Mouse (Mus musculus) forebrain, embryonic 11.5 days (tissue): ENCODE data around the gene Lrba. TPM values are rescaled to one million over a fixed set of nuclear protein-coding genes. Genes with fewer than 3 reads are reported as not detected.

Experiments used
- ATAC-seq: fragments of 200-750 bp; cut with Nextera tagmentation; replicated peaks from 2 replicates; pipeline ENCODE4 v1.8.0; 2017; ENCODE audit warnings: moderate TSS enrichment; ENCODE audit not compliant: low FRiP score
- DNase-seq: peaks from one replicate; pipeline ENCODE4 v3.0.0-alpha.2; 2017; ENCODE audit warnings: low spot score
- H3K27ac ChIP-seq: fragments of 300-500 bp; sonication (generic); 2 replicates; pipeline ENCODE4 v1.5.1; 2014; ENCODE audit warnings: low read depth, low read length
- H3K27me3 ChIP-seq: fragments of 300-500 bp; sonication (generic); 2 replicates; pipeline ENCODE4 v1.6.1; 2014; ENCODE audit warnings: mild to moderate bottlenecking, low read length, mixed read lengths; ENCODE audit not compliant: control insufficient read depth, insufficient read depth
- H3K36me3 ChIP-seq: fragments of 300-500 bp; sonication (generic); 2 replicates; pipeline ENCODE4 v1.6.1; 2014; ENCODE audit warnings: mild to moderate bottlenecking, low read length, moderate library complexity, mixed read lengths; ENCODE audit not compliant: control insufficient read depth, insufficient read depth
- H3K4me1 ChIP-seq: fragments of 300-500 bp; sonication (generic); replicated peaks from 2 replicates; pipeline ENCODE4 v1.6.1; 2014; ENCODE audit warnings: low read length, mixed read lengths; ENCODE audit not compliant: control insufficient read depth, insufficient read depth
- H3K4me2 ChIP-seq: fragments of 300-500 bp; sonication (generic); 2 replicates; pipeline ENCODE4 v1.6.1; 2014; ENCODE audit warnings: low read depth, mild to moderate bottlenecking, low read length, moderate library complexity, mixed read lengths; ENCODE audit not compliant: severe bottlenecking
- H3K4me3 ChIP-seq: fragments of 300-500 bp; sonication (generic); 2 replicates; pipeline ENCODE4 v1.5.1; 2014; ENCODE audit warnings: low read depth, low read length
- H3K9ac ChIP-seq: fragments of 300-500 bp; sonication (generic); 2 replicates; pipeline ENCODE4 v1.6.1; 2014; ENCODE audit warnings: low read length
- H3K9me3 ChIP-seq: fragments of 300-500 bp; sonication (generic); 2 replicates; pipeline ENCODE4 v1.6.1; 2016; ENCODE audit warnings: low read length, mixed read lengths; ENCODE audit not compliant: control insufficient read depth
- WGBS: fragments of 180-500 bp; shearing (Covaris S2); extraction: QIAGEN DNeasy Blood & Tissue Kit; methylation state at CpG from one replicate; pipeline ENCODE4 v1.1.7; 2014; 5-methylcytosine and 5-hydroxymethylcytosine counted together
- polyA plus RNA-seq: library from polyadenylated mRNA; unstranded; fragments of >200 nt; fragmentation: Nextera tagmentation; extraction: Ambion mirVana; gene quantifications from 2 replicates; pipeline ENCODE4 v1.2.1, GENCODE M21; 2014

The Lrba gene
- polyA plus RNA-seq, 1 experiment from 2014 or later, result 4.3 TPM

DNA sequence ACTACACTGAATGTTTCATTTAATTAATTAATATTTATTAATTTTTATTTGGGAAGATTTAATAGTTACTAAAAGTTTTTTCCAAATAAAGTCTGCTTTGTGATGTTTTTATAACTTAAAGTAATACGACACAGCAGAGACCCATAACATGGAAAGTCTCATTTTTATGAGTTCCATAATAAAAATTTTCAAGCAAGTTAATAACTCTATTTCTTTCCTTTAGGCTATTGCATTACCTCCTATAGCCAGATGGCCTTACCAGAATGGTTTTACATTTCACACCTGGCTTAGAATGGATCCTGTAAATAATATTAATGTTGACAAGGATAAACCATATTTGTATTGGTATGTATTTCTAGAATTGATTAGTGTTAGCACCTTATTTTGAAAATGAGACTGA is 70.4 kb downstream of the Lrba start:
- no peak overlapping the region for H3K9ac ChIP-seq
- WGBS, result 84% methylated on average over 1 of the region's 1 CpGs
- no peak overlapping the region for H3K27ac ChIP-seq
- no peaks in the 10 kb centered on the region for H3K36me3 ChIP-seq
- H3K9me3 ChIP-seq, result no peaks in the 10 kb centered on the region
- no peak overlapping the region for H3K4me2 ChIP-seq
- no peaks in the 10 kb centered on the region for H3K4me1 ChIP-seq
- no peaks in the 10 kb centered on the region for H3K27me3 ChIP-seq
- DNase-seq, result no peak
- no peak for ATAC-seq
- H3K4me3 ChIP-seq, result no peak overlapping the region

DNA sequence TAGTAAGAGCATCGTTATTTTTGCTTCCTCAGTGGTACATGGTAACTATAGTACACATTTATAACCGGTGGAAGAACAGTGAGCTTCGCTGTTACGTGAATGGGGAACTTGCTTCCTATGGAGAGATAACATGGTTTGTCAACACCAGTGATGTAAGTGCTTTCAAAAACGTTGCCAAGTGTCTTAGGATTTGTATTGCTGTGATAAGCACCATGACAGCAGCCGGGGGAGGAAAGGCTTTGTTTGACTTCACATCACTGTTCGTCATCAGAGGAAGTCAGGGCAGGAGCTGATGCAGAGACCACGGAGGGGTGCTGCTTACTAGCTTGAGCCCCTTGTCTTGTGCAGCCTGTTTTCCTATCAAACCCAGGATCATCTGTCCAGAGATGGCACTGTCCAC is 71.7 kb downstream of the Lrba start:
- Histone ChIP-seq H3K9me3 (no peaks in the 10 kb centered on the region), H3K4me3 (no peak overlapping the region), H3K27ac (no peak overlapping the region), H3K4me2 (no peak overlapping the region), H3K9ac (no peak overlapping the region), H3K4me1 (no peaks in the 10 kb centered on the region), H3K27me3 (no peaks in the 10 kb centered on the region), H3K36me3 (no peaks in the 10 kb centered on the region)
- ATAC-seq, result no peak
- 72% methylated on average over 8 of the region's 8 CpGs for WGBS
- no peak for DNase-seq

DNA sequence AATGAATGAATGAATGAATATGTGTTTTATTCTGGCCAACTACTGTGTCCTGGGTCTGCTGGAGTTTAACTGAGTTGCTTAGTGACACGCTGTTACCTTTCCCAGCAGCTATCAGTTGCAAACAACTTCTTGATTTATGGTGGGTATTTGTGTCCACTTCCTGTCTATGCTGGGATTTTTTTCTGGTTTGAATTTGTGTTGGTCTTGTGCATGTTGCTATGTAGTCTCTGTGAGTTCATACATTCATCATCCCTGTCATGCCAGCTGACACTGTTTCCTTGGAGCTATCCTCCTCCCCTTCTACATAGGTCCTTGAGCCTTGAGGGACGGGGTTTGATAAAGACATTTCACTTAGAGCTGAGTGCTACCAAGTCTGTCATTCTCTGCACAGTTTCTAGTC is 84.4 kb downstream of the Lrba start:
- no peak overlapping the region for H3K4me3 ChIP-seq
- H3K4me1 ChIP-seq, result no peaks in the 10 kb centered on the region
- no peak for ATAC-seq
- H3K36me3 ChIP-seq, result no peaks in the 10 kb centered on the region
- no peak overlapping the region for H3K27ac ChIP-seq
- WGBS, result 91% methylated on average over 2 of the region's 2 CpGs
- no peak overlapping the region for H3K4me2 ChIP-seq
- no peak overlapping the region for H3K9ac ChIP-seq
- H3K9me3 ChIP-seq, result no peaks in the 10 kb centered on the region
- DNase-seq, result no peak
- H3K27me3 ChIP-seq, result no peaks in the 10 kb centered on the region

DNA sequence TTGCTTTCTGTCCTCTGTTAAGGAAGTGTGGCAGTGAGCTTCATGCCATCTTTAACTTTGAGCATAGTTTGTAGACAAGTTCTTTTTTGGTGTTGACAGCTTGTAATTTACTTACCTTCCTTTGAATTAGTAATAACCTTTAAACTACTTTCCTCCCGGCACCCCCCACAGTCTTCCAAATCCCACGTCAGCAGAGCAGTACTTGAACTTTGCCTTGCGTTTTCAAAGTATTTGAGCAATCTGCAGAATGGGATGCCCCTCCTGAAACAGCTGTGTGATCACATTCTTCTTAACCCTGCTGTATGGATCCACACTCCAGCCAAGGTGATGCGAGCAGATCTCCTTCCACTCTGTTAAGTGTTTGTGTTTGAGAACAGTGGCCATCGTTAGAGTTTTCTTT is 85.7 kb downstream of the Lrba start:
- H3K36me3 ChIP-seq, result no peaks in the 10 kb centered on the region
- DNase-seq (no peak), ATAC-seq (no peak)
- no peaks in the 10 kb centered on the region for H3K27me3 ChIP-seq
- 74% methylated on average over 5 of the region's 5 CpGs for WGBS
- no peaks in the 10 kb centered on the region for H3K4me1 ChIP-seq
- no peaks in the 10 kb centered on the region for H3K9me3 ChIP-seq
- H3K4me2 ChIP-seq, result no peak overlapping the region
- H3K27ac ChIP-seq, result no peak overlapping the region
- no peak overlapping the region for H3K9ac ChIP-seq
- no peak overlapping the region for H3K4me3 ChIP-seq

DNA sequence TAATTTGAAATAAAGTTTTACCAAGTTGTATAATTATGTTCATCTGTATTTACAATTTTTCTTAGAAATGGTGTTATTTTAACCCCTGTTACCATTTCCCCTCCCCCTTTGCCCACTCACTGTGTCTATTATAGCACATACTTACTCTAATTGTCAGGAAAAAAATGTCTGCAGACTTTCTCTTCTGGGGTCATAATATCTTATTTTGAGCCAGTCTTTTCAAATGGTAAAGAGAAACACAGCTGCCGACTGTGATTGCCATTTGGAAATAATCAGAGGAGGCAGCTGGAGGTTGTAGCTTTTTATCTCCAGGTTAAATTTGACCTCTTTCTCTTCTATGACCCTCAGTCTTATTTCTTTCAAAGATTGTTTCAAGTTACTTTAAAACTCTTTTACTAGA is 86.9 kb downstream of the Lrba start:
- WGBS, result 41% methylated on average over 1 of the region's 1 CpGs

DNA sequence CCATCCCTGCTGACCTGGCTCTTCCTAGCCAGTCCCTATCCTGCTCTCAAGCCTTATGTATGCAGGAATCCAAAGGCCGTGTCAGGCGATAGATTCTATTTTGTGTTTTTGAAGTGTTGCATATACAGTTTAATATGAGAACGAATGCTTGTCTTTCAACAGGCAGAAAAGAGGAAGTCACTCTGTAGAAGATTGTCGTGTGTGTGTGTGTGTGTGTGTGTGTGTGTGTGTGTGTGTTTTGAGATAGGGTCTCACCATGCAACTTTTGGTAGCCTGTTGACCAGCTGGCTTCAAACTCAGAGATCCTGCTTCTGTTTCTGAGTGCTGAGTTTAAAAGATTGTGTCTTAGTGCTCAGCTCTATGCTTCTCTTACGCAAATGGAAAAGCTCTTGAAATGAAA is 93.2 kb downstream of the Lrba start:
- no peak for ATAC-seq
- Histone ChIP-seq H3K9me3 (no peaks in the 10 kb centered on the region), H3K27ac (no peak overlapping the region), H3K4me3 (no peak overlapping the region), H3K4me1 (no peaks in the 10 kb centered on the region), H3K36me3 (no peaks in the 10 kb centered on the region), H3K27me3 (no peaks in the 10 kb centered on the region), H3K4me2 (no peak overlapping the region), H3K9ac (no peak overlapping the region)
- no peak for DNase-seq
- WGBS, result 87% methylated on average over 5 of the region's 5 CpGs

More for the DNA sequence above, 86.9 kb downstream of the Lrba start:
- Histone ChIP-seq H3K9ac (no peak overlapping the region), H3K4me3 (no peak overlapping the region), H3K9me3 (no peaks in the 10 kb centered on the region), H3K4me1 (no peaks in the 10 kb centered on the region), H3K27ac (no peak overlapping the region), H3K4me2 (no peak overlapping the region), H3K36me3 (no peaks in the 10 kb centered on the region), H3K27me3 (no peaks in the 10 kb centered on the region)
- DNase-seq (no peak), ATAC-seq (no peak)

DNA sequence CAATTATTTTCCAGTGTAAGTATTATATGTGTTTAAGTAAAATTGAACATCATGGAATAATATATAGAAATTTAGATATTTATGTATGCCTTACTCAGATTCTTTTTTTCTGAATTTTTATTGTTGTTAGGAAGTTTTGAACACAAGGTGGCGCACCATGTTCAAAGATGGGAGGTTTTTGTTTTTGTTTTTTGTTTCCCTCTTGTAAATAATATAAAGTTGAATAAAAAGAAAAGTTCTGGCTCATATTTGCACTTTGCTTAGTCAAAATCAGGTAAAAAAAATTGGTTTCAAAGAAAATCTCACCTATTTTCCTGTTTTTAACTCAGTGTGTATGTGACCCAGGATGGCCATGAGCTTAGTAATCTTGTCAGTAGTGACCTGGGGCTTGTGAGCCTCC is 104.1 kb downstream of the Lrba start:
- Histone ChIP-seq H3K27me3 (no peaks in the 10 kb centered on the region), H3K9ac (no peak overlapping the region), H3K4me3 (no peak overlapping the region), H3K9me3 (no peaks in the 10 kb centered on the region), H3K4me2 (no peak overlapping the region), H3K36me3 (no peaks in the 10 kb centered on the region), H3K4me1 (no peaks in the 10 kb centered on the region), H3K27ac (no peak overlapping the region)
- 18% methylated on average over 1 of the region's 1 CpGs for WGBS
- ATAC-seq, result no peak
- DNase-seq, result no peak

DNA sequence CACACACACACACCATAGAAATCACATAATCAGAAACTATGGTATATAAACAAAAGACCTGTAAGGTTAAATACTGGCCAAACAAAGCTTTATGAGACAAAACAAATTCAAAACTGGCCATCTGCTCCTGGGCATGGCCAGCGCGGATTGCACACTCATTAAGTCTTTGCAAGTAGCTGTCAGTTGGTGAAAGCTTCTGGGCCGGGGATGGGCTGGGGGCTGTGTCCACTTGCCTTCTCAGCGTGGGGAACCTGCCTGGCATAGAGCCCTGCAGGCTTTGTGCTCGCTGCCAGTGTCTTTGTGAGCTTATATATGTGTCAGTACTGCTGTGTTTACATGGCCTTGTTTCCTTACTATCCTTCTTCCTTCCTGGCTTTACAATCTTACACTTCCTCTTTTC is 118.8 kb downstream of the Lrba start:
- ATAC-seq (no peak), DNase-seq (peak; percentile 53)
- H3K27ac ChIP-seq, result no peak overlapping the region

DNA sequence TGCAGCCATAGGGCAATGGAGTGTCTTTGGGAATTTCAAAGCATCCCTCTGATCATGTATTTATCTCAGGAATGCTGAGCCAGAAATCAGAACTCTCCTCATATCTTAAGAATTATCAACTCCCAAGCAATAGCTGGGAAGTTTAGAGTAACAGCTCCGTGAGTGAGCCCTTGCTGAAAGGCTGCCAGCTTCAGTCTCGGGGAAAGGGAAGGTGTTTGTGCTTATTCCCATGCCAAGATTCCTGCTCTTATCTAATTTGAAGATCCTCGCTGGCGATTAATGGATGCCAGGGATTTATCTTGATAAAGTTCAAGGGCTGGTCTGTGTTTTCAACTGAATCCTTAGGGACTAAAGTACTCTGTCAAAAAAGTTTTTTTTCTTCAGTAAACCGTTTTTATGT is 138.0 kb downstream of the Lrba start:
- Histone ChIP-seq H3K27me3 (no peaks in the 10 kb centered on the region), H3K9ac (no peak overlapping the region), H3K27ac (no peak overlapping the region), H3K9me3 (no peaks in the 10 kb centered on the region), H3K4me2 (no peak overlapping the region), H3K4me1 (no peaks in the 10 kb centered on the region), H3K36me3 (no peaks in the 10 kb centered on the region), H3K4me3 (no peak overlapping the region)
- DNase-seq, result no peak
- no peak for ATAC-seq
- 52% methylated on average over 5 of the region's 5 CpGs for WGBS

More for the DNA sequence above, 118.8 kb downstream of the Lrba start:
- WGBS, result 58% methylated on average over 5 of the region's 5 CpGs
- Histone ChIP-seq H3K4me2 (no peak overlapping the region), H3K9ac (no peak overlapping the region), H3K4me3 (no peak overlapping the region), H3K27me3 (no peaks in the 10 kb centered on the region), H3K9me3 (no peaks in the 10 kb centered on the region), H3K36me3 (no peaks in the 10 kb centered on the region), H3K4me1 (no peaks in the 10 kb centered on the region)
